Mouse (Mus musculus) adrenal gland, postnatal 25 days (tissue): ENCODE data around the gene Kctd3. TPM values are rescaled to one million over a fixed set of nuclear protein-coding genes. Genes with fewer than 3 reads are reported as not detected.

Experiments used
- DNase-seq: peaks from one replicate; pipeline ENCODE4 v3.0.0; 2021; ENCODE audit warnings: mixed read lengths
- total RNA-seq: library from RNA; stranded (reverse); gene quantifications from 2 replicates; pipeline ENCODE4 v1.2.3, GENCODE M21; 2021

Kctd3 gene
- total RNA-seq, 1 experiment from 2014 or later: 40.3 TPM

DNA sequence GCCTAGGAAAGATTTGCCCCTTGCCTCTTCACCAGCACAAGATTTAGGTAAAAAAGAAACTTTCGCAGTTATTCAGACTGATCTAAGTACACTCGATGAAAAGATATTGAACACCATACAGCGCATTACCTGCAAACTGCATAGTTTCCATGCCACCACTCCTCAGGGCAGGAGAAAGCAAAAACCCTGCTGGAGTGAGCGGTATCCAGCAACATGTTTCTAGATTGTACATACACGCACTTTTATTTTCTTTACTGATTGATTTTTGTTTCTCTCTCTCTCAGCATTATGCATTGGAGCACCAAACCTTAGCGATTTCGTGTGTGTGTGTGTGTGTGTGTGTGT lies 311 bp upstream of the Kctd3 start:
- no peak for DNase-seq

DNA sequence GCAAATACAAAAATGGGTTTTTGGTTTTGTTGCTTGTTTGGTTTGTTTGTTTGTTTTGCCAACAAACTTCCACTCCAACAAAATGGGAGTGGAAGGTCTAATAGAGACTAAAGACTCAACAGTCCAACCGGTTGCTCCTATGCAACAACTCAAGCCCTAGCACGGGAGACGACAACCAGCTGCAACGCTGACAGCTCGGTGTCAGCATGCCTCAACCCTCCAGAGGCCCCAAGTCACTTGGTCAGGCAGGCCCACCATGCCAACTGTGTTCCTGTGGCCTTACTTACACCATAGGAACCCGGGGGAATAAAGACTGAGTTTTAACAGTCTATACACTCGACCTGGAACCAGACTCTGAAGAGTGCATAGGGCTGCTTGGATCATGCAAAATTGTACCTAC lies 815 bp downstream of the Kctd3 start:
- no peak for DNase-seq

DNA sequence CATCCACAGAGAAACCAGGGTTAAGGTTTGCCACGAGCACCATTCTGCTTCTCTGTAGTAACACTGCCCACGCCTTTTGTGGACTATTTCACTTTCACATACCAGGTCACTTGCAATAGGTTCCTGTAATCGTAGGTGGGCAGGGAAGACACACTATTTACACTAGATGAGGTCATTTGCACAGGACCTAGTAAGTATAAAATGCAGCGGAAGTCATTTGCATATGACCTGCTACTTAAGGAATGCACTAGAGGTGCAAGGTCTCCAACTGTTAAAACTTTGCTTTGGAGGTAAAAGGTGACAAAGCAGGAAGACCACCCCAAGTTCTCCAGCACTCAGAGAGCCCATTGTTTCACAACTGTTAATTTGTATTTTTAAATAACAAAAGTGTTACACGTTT lies 1.4 kb downstream of the Kctd3 start:
- no peak for DNase-seq

DNA sequence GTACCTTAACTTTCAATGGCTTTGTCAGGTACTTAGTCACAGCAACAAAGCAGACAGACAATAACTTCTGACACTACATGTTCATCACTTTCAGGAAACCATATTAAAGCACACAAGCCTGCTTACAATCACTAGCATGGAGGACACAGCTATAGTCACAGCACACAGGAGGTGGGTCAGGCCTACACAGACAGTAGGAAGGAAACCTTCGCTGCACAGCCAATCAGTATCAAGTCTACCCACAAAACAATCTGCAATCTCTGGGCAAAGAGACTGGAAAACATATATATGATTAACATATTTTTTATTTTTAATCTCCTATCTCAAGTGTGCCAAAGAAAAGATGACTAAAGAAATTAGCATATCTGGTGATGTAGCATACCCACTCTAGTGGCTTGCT lies 2.9 kb downstream of the Kctd3 start:
- DNase-seq: no peak

DNA sequence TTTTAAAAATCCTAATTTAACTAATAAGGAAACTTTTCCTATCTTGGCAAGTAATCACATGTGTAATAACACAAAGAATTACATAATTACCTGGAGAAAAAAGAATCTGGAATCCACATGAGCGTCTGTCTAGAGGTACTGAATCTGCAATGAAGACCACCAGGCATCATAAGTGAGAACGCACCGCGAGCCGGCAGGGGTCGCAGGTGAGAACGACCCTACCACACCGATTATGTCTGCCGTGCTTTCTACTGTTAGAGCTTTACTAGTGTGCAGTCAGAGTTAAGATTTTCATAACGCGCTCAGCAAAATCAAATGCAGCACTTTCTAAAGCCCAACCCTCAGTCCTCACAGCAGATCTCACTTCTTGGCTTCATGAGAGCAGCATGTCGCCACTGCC lies 5.8 kb downstream of the Kctd3 start:
- no peak for DNase-seq

DNA sequence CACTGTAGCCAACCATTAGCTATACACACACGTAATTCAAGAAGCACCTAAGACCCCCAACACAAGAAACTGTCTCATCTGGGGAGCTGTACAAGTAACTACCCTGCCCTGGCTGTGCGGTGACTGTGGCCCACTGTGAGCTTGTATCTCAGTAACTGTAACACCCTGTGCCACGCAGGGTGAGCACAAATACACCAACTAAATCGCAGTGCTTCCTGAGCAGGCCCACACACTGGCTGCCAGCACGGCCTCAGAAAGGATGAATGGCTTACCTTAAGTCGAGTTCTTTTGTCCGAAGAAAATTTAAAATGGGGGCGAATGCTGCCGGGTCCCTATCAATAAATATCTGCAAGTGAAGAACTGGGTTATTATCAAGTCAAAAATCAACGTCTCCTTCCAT lies 7.7 kb downstream of the Kctd3 start:
- no peak for DNase-seq

DNA sequence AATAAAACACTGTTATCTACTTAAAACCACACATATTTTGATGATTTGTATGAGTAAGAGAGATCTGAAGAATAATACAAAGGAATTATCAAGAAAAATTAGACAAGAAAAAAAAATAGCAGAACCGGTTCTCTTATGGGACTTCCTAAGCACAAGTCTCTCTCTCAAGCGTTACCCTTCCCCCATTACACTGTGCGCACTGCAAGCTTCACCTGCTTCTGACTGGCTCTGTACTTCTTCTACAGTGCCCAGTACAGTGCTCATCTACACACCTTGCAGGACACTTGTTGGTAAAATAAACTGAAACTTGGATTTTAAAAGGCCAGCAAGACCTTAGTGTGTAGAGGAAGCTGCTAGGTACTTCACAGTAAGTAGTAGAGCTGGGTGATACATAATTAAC lies 9.7 kb downstream of the Kctd3 start:
- no peak for DNase-seq

DNA sequence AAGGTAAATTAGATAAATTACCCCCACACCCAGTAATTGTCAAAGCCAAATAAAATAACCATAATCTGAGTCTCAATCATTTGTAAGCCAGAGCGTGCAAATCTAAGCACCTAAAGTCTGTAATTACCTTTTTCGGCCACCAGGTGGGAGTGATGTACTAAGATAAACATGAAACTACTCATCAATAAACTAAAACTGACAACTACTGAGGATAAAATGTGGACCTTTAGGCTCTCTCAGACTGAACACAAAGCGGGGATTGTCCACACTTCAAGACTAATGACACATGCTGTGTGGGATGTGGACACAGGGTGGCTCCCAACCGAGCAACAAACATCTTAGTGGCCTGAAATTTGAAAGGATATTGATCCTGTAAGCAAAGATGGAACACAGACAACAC lies 14.4 kb downstream of the Kctd3 start:
- no peak for DNase-seq

DNA sequence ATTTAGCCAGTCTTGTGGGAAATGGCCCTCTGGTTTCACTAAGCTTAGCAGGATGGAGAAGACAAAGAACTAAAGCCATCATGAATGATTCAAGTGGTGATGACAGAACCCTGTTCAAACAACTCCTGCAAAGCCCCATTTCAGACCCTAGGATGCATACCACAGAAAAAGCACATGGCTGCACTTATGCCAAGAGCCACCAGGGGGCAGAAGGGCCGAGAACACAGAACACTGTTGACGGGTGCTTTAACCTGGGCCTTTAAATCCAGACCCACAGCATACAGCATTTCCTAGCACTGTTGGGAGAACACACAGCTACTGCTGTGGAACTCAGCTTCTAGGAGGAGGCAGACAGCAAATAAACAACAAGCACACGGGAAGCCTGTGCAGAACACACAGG lies 27.6 kb downstream of the Kctd3 start:
- DNase-seq: peak; percentile 42

DNA sequence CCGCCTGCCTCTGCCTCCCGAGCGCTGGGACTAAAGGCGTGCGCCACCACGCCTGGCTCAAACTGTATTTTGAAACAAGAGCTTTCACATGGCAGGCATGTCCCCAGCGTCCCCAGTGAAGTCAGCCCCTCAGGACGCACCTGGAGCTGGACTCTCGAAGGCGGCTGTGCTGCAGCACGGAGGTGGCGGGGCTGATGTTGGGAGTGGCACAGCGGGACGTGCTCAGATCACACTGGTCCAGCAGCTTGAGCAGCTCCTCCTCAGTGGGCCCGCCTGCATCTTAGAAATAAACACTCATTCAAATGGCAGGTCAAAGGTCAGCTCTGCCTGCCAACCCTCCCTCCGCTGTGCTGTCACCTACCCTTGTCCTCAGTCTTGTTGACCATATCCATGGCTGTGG lies 33.7 kb downstream of the Kctd3 start:
- DNase-seq: no peak

DNA sequence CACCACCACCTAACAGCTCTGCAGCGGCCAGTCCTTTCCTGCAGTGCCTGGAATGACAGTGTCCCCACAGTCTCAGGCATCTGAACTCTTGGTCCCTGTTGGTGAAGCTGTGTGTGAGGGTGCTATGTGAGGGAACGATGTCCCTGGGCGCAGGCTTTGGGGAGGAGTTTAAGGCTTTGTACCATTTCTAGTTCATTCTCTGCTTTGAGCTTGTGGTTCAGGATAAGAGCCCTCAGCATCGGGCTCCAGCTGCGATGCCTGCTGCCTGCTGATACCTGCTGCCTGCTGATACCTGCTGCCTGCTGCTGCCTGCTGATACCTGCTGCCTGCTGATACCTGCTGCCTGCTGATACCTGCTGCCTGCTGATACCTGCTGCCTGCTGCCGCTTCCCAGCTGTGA lies 34.6 kb downstream of the Kctd3 start:
- no peak for DNase-seq

DNA sequence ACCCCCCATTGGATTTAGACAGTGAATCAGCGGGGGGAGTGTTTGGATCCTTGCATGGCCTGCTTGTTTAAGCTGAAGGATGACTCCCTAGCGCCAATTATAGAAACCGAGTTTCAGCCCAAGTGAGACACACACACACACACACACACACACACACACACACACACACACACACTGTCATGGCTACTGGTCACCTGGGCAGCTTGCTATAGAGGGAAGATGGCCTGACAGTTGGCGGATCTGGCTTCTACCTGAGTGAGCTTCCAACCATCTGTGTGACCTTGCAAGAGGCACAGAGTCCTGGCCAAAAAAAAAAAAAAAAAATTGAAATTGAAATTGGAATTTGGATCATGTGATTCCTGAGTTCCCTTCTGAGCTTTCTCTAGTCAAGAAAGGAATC lies 55.1 kb downstream of the Kctd3 start:
- no peak for DNase-seq

DNA sequence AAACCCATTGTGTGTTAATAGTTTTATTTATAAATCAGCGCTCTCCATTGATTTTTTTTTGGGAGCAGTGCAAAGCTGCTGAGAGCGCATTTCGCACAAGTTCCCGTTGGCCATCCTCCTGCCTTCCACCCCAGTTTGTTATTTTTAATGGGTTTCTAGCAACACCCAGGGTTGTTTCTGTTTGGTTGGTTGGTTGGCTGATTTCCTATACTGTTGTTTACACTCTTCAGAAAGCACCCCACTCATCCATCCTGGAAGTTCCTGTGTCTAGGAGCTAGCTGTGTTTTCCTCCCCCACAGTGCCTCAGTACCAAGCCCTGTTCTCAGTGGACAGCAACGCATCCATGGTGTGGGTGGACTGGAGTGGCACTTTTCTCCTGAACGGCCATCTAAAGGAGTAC lies 56.5 kb downstream of the Kctd3 start:
- DNase-seq: no peak

DNA sequence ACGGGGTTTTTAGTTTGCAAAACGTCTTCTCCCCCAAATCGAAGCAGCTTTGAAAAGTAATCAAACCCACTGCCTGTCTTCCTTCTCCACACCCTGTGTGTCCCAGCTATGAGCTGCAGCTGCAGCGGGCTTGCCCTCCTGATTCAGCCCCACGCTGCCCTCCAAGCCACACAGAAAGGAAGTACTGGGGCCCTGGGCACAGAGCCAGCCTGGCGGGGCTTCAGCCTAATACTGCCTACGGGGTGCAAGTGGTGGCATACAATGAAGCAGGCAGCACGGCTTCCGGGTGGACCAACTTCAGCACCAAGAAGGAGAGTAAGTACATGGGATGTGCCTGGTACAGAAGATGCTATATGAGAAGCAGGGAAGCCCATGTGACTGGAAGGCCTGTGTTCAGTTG lies 59.4 kb downstream of the Kctd3 start:
- DNase-seq: no peak

DNA sequence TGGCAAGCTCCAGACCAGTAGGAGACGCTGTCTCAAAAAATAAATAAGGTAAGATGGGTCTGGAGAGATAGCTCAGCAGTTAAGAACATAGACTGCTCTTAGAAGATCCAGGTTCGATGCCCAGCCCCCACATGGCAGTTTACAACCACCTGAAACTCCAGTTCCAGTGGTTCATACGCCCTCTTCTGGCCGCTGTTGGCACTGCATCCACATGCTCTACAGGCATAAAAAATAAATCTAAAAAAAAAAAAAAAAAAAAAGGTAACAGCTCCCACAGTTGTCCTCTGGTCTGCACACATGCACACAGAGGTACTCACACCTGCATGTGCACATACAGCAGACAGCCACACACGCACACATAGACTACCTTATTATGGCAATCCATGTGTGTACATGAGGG lies 59.8 kb downstream of the Kctd3 start:
- peak; percentile 20 for DNase-seq

DNA sequence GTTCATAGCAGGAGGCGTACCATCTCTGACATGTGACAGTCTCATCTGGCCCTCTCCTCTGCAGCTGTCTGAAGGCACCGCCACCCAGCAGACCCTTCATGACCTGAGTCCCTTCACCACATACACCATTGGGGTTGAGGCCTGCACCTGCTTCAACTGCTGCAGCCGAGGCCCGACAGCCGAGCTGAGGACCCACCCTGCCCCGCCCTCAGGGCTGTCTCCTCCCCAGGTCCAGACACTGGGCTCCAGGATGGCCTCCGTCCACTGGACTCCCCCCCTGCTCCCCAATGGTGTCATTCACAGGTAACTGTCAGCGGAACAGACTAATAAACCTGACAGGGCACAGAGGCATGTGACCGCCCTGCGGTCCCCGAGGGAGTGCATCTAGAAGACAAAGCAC lies 60.8 kb downstream of the Kctd3 start:
- no peak for DNase-seq

DNA sequence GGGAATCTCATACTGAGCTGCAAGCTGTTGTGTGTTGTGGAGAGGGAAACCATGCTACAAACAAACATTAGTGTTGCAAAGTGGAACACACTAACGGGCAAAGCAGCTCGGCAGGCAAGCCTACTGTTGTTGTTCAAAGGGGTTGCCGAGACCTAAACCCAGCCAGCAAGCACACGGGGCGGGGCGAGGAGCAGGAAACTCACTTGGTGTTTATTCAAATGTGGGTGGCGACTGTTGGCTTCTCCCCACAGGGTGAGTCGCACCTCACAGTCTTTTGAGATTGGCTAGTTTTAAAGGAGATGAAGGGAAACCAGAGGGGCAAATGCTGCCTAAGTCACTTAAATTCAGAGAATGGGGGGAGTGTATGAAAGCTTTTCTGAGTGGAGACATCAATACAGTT lies 62.3 kb downstream of the Kctd3 start:
- no peak for DNase-seq

DNA sequence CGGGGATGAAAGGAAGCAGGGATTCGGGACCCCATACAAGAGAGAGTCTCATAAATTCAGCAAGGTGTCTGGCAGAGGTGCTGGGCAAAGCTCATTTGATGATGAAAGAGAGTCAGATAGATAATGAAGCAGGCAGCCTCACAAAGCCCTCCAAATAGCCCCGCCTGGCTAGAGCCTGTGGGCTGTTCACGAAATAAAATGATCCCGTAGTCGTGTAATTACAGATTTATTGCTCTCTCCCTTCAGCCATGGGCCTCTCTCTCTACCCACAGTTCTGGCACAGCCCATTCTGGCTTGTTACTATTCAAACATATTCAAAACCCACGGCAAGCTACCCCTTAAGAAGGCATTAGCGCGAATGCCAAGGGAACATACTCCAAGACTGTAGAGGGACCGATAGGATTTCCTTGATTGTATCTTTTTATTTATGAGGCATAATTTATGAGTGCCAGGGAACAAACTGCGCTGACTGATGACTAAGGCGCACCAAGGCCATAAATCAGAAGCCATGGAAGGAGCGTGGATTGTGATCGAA lies 70.3 kb downstream of the Kctd3 start:
- DNase-seq: no peak
